Mouse (Mus musculus) lung, embryonic 14.5 days (tissue): ENCODE results near the gene Hoxa5. TPM values are rescaled to one million over a fixed set of nuclear protein-coding genes. Genes with fewer than 3 reads are reported as not detected.
A peak's percentile ranks its signal among the peaks of the same experiment; 100 is the strongest.

Experiments used
- ATAC-seq: fragments of 200-750 bp; cut with Nextera tagmentation; 2 replicates; pipeline ENCODE4 v1.8.0; 2017; ENCODE audit warnings: mild to moderate bottlenecking, moderate TSS enrichment, moderate library complexity; ENCODE audit not compliant: insufficient read depth
- DNase-seq: peaks from one replicate; pipeline ENCODE4 v3.0.0-alpha.2; 2015
- H3K27ac ChIP-seq: fragments of 300-500 bp; sonication (generic); 2 replicates; pipeline ENCODE4 v1.5.1; 2014; ENCODE audit warnings: low read depth, mild to moderate bottlenecking, moderate library complexity
- H3K27me3 ChIP-seq: fragments of 300-500 bp; sonication (generic); 2 replicates; pipeline ENCODE4 v1.6.1; 2014; ENCODE audit warnings: low read length, control low read depth; ENCODE audit not compliant: insufficient read depth
- H3K36me3 ChIP-seq: fragments of 300-500 bp; sonication (generic); 2 replicates; pipeline ENCODE4 v1.6.1; 2014; ENCODE audit warnings: control low read depth; ENCODE audit not compliant: insufficient read depth
- H3K4me1 ChIP-seq: fragments of 300-500 bp; sonication (generic); 2 replicates; pipeline ENCODE4 v1.6.1; 2014; ENCODE audit warnings: antibody characterized with exemption, control low read depth; ENCODE audit not compliant: insufficient read depth
- H3K4me2 ChIP-seq: fragments of 300-500 bp; sonication (generic); 2 replicates; pipeline ENCODE4 v1.6.1; 2014; ENCODE audit warnings: mild to moderate bottlenecking
- H3K4me3 ChIP-seq: fragments of 300-500 bp; sonication (generic); 2 replicates; pipeline ENCODE4 v1.5.1; 2014; ENCODE audit warnings: low read depth, low read length
- H3K9ac ChIP-seq: fragments of 300-500 bp; sonication (generic); 2 replicates; pipeline ENCODE4 v1.6.1; 2014
- H3K9me3 ChIP-seq: fragments of 300-500 bp; sonication (generic); 2 replicates; pipeline ENCODE4 v1.6.1; 2016; ENCODE audit warnings: low read depth, low read length, control low read depth
- CTCF ChIP-seq: IDR thresholded peaks from 2 replicates; pipeline ENCODE4 v1.5.1; 2016; ENCODE audit warnings: antibody characterized with exemption, low read depth
- WGBS: fragments of 180-500 bp; shearing (Covaris S2); extraction: QIAGEN DNeasy Blood & Tissue Kit; methylation state at CpG from one replicate; pipeline ENCODE4 v1.1.7; 2014; 5-methylcytosine and 5-hydroxymethylcytosine counted together
- polyA plus RNA-seq: library from polyadenylated mRNA; unstranded; fragments of >200 nt; fragmentation: Nextera tagmentation; extraction: Ambion mirVana; gene quantifications from 2 replicates; pipeline ENCODE4 v1.2.1, GENCODE M21; 2014

Gene Hoxa5
- polyA plus RNA-seq, 1 experiment from 2014 or later = 58.5 TPM

DNA sequence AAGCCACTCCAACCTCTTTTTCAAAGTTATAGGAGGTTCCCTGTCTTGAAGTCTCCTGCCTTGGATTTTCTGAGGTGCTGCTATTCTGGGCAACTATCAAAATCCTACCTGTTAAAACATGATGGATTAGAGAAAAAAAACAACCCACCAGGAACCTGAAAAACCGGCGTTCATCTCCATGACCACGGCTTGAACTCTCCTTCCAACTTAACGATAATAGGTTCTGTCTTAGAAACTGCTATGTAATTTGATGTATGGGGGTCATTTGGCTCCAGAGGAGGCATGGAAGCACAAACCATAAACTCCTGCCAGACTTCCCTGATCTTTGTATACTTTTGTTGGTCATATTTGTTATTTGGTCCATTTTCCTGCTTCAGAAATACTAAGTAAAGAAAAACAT, 30.7 kb downstream of the Hoxa5 start:
- peaks cover 14% of the 10 kb centered on the region for H3K4me1 ChIP-seq
- no peak for ATAC-seq
- H3K4me3 ChIP-seq = peak overlapping the region; percentile 63
- DNase-seq = peak; percentile 71
- 1% methylated on average over 4 of the region's 4 CpGs for WGBS
- TF ChIP-seq CTCF = no peak
- H3K36me3 ChIP-seq = peaks cover 10% of the 10 kb centered on the region
- no peaks in the 10 kb centered on the region for H3K9me3 ChIP-seq
- peak overlapping the region; percentile 79 for H3K4me2 ChIP-seq
- H3K27ac ChIP-seq = peak overlapping the region; percentile 98
- peak overlapping the region; percentile 98 for H3K9ac ChIP-seq
- H3K27me3 ChIP-seq = peaks cover 45% of the 10 kb centered on the region

DNA sequence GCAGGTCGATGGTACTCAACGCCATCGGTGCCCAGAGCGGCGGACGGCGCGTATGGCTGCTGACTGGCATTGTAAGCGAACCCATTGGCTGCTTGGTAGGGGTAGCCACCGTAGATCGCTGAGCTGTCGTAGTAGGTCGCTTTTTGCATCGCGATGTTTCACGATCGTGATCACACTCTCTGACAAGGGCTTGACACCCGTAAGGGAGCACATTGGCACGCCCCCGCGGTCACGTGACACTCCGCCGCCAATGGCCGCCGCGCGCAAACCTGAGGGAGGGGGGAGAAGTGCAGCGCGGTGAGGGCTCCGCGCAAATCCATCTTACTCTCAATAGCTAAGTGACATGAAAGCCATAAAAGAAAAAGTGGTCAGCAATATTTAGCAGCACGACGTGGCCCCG, 31.9 kb downstream of the Hoxa5 start:
- ATAC-seq (peak; percentile 65), DNase-seq (peak; percentile 98)
- WGBS = under 1% methylated on average over 35 of the region's 35 CpGs
- H3K27ac ChIP-seq = peak overlapping the region; percentile 98
- peaks cover 14% of the 10 kb centered on the region for H3K4me1 ChIP-seq
- no peaks in the 10 kb centered on the region for H3K9me3 ChIP-seq
- peak overlapping the region; percentile 63 for H3K4me3 ChIP-seq
- H3K4me2 ChIP-seq = peak overlapping the region; percentile 79
- peaks cover 10% of the 10 kb centered on the region for H3K36me3 ChIP-seq
- no peak for TF ChIP-seq CTCF
- peak overlapping the region; percentile 98 for H3K9ac ChIP-seq
- H3K27me3 ChIP-seq = peaks cover 48% of the 10 kb centered on the region

DNA sequence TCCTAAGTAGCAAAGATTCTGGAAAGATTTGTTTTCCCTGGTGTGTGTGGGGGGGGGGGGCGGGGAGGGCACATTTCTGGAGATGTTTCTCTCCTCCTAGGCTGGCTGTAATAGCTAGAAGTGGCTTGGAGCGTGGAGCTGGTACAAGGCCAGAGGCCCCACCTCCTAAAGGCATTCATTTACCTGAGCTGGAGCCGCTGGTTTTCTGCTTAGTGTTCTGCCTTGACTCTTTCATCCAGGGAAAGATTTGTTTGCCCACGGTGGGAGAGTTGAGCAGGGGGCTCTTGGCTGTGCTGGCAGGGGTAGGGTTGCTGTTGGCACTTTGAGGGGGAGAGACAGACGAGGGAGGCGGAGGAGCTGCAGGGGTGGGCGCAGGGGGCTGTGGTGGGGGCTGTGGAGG, 32.4 kb downstream of the Hoxa5 start:
- DNase-seq (peak; percentile 56), ATAC-seq (no peak)
- Histone ChIP-seq H3K27ac (peak overlapping the region; percentile 98), H3K4me3 (peak overlapping the region; percentile 63), H3K4me1 (peaks cover 14% of the 10 kb centered on the region), H3K9ac (peak overlapping the region; percentile 91), H3K4me2 (peak overlapping the region; percentile 79), H3K36me3 (peaks cover 10% of the 10 kb centered on the region), H3K9me3 (no peaks in the 10 kb centered on the region), H3K27me3 (peaks cover 49% of the 10 kb centered on the region)
- TF ChIP-seq CTCF = no peak
- 10% methylated on average over 7 of the region's 7 CpGs for WGBS

DNA sequence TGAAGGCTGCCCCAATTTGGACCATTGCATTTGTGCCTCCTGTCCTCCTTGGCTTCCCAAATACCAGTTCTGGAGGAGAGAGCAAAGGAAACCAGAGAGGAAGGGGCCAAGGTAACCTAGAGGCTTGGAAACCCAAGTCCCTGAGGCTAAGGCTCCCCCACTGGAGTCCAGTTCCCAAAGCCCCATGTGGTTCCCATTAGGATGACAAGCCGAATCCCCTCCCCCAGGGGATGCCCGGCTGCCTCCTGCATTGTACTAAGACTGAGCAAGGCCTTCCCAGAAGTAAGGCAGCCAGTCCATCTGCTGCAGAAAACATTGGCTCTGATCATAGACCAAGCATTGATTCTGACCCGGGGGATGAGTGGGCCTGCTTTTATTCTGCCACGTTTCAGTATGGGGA, 33.1 kb downstream of the Hoxa5 start:
- peak overlapping the region; percentile 91 for H3K9ac ChIP-seq
- H3K4me3 ChIP-seq = 0 out of 2 replicates have a peak overlapping the region, but pooled peaks have one; percentile 10
- H3K9me3 ChIP-seq = no peaks in the 10 kb centered on the region
- H3K4me1 ChIP-seq = peaks cover 17% of the 10 kb centered on the region
- no peak for TF ChIP-seq CTCF
- H3K36me3 ChIP-seq = peaks cover 10% of the 10 kb centered on the region
- peaks cover 51% of the 10 kb centered on the region for H3K27me3 ChIP-seq
- H3K27ac ChIP-seq = peak overlapping the region; percentile 98
- peak overlapping the region; percentile 79 for H3K4me2 ChIP-seq
- ATAC-seq (no peak), DNase-seq (peak; percentile 83)
- 9% methylated on average over 4 of the region's 4 CpGs for WGBS

DNA sequence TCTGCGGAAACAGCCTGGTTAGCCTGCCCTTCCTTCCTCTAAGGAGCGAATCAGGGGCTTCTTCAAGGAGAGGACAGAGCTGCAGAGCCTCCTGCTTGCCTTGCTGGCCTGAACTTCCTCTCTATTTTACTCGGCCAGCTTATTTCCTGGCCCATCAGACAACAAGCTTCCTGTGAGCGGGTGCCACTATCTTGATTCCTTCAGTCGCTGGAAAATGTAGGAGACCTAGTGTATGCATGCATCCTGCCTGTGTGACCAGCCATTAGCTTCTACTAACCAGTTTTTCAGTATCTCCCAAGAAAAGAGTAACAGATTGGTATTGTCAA, 33.5 kb downstream of the Hoxa5 start:
- no peak for ATAC-seq
- Histone ChIP-seq H3K27ac (peak overlapping the region; percentile 98), H3K4me2 (peak overlapping the region; percentile 79), H3K36me3 (peaks cover 10% of the 10 kb centered on the region), H3K4me3 (peak overlapping the region; percentile 33), H3K9ac (peak overlapping the region; percentile 91), H3K27me3 (peaks cover 51% of the 10 kb centered on the region), H3K9me3 (no peaks in the 10 kb centered on the region), H3K4me1 (peaks cover 17% of the 10 kb centered on the region)
- DNase-seq = peak; percentile 74
- WGBS = 17% methylated on average over 5 of the region's 5 CpGs
- TF ChIP-seq CTCF = no peak

DNA sequence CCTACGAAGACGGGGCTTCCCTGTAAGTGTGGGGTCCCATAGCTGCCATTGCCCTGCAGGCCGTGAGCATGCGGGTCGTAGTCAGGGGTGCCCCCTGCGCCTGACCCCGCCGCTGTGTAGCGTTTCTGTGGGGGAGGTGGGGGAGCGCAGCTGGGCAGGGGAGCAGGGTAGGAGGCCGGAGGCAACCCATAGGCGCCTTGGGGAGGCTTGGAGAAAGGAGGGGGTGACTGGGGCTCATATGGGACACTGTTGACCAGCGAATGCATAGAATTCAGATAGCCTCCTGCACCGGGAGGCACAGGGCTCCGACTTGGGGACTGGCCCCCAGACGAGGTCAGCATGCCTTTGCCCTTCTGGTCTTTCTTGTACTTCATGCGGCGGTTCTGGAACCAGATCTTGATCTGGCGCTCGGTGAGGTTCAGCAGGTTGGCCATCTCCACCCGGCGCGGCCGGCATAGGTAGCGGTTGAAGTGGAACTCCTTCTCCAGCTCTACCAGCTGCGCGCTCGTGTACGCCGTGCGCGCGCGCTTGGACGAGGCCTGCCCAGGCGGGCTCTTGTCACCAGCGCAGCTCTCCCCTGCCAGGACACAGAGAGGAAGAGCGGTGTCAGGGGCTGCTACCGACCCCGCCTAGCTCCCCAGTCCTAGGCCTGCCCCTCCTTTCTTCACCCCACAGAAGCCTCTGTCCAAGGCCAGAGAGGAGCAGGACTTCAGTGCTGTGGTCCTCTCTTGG, 34.1 kb downstream of the Hoxa5 start:
- Histone ChIP-seq H3K27me3 (peaks cover 49% of the 10 kb centered on the region), H3K4me2 (peak overlapping the region; percentile 79), H3K9me3 (no peaks in the 10 kb centered on the region), H3K36me3 (peaks cover 10% of the 10 kb centered on the region), H3K9ac (peak overlapping the region; percentile 91), H3K27ac (peak overlapping the region; percentile 98), H3K4me1 (peaks cover 17% of the 10 kb centered on the region), H3K4me3 (peak overlapping the region; percentile 33)
- peak; percentile 33 for ATAC-seq
- 4% methylated on average over 40 of the region's 40 CpGs for whole genome bisulfite sequencing
- DNase-seq = peak; percentile 79
- TF ChIP-seq CTCF = no peak

DNA sequence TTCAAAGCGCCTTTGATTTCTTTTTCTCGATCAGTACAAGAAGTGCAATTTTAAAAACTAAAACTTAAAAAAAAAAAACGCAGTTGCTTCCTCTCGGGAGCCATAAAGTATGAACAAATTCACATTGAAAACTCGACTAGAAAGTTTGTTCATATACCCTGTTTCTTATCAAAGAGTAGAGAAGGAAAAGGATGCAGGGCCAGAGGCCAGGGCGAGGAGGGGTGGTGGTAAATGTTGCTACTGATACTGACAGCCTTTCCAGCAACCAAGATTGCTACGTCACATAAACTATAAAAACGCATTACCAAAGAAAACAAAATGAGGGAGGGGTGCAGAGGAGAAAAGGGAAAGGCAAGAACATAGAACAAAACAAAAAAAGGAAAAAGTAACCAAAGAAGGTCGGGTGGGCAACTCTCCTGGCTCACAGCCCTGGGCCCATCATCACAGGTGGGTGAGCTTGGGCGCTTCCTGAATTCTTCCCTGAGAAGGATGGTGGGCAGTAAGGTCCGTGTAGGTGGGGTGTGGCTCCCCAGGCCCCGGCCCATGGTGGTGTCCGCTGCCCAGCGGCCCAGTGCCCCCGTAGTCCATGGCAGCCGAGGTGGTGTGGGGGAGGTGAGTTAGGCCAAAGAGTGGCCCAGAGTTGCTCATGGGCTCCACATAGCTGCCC, 34.8 kb downstream of the Hoxa5 start:
- Histone ChIP-seq H3K4me1 (peaks cover 17% of the 10 kb centered on the region), H3K9ac (peak overlapping the region; percentile 91), H3K36me3 (peaks cover 10% of the 10 kb centered on the region), H3K4me2 (peak overlapping the region; percentile 79), H3K9me3 (no peaks in the 10 kb centered on the region), H3K27ac (peak overlapping the region; percentile 98), H3K4me3 (peak overlapping the region; percentile 71), H3K27me3 (peaks cover 42% of the 10 kb centered on the region)
- TF ChIP-seq CTCF = no peak
- 13% methylated on average over 16 of the region's 16 CpGs for WGBS
- ATAC-seq (0 out of 2 replicates have a peak, but pooled peaks have one; percentile 0), DNase-seq (peak; percentile 70)
